In genomic region chr5:125215346-125215929, GRCm38 (mm10) we compare ENCODE assay signal across 7 mouse cellular contexts. TPM values are rescaled to one million over a fixed set of nuclear protein-coding genes. Genes with fewer than 3 reads are reported as not detected.
DNase-seq lines count a peak whose midpoint lies in the region; ATAC-seq and TF ChIP-seq lines count a peak whose summit lies in the region.

No protein-coding gene starts in this region.

- WGBS in embryonic facial prominence, embryonic 14.5 days = 21% methylated on average over 10 of the region's 11 CpGs
- WGBS in heart, embryonic 16.5 days = 25% methylated on average over 11 of the region's 11 CpGs
- 21% methylated on average over 11 of the region's 11 CpGs for WGBS in midbrain, postnatal 0 days

- peak; percentile 43 for DNase-seq in adipocyte (ENCODE audit: low spot score)
- DNase-seq in embryonic facial prominence, embryonic 14.5 days (ENCODE audit: low spot score) = no peak
- peak; percentile 79 for DNase-seq in kidney, postnatal 10 days
- DNase-seq in midbrain, postnatal 0 days (ENCODE audit: low spot score) = peak; percentile 71
- DNase-seq in thymus, postnatal 36 days = no peak

- no peak for ATAC-seq in embryonic facial prominence, embryonic 14.5 days (ENCODE audit: low read depth)
- ATAC-seq in heart, embryonic 16.5 days (replicated peaks; ENCODE audit: extremely low read depth, insufficient read depth, low FRiP score) = peak; percentile 16; the same call in 1 of the 2 replicates
- ATAC-seq in midbrain, postnatal 0 days (ENCODE audit: low FRiP score) = no peak; the same call in 1 of the 2 replicates

- peak overlapping the region; percentile 61 for H3K4me3 ChIP-seq in E14TG2a.4 (replicated peaks; ENCODE audit: low read length)
- H3K4me3 ChIP-seq in embryonic facial prominence, embryonic 14.5 days (ENCODE audit: low read depth, low read length) = peak overlapping the region; percentile 28
- peak overlapping the region; percentile 22; the same call in 1 of the 2 replicates for H3K4me3 ChIP-seq in heart, embryonic 16.5 days (ENCODE audit: low read length)
- no peak overlapping the region for H3K4me3 ChIP-seq in midbrain, postnatal 0 days (ENCODE audit: low read depth, low read length)

- H3K9ac ChIP-seq in embryonic facial prominence, embryonic 14.5 days (ENCODE audit: low read depth, low read length) = peak overlapping the region; percentile 66
- H3K9ac ChIP-seq in heart, embryonic 16.5 days (ENCODE audit: low read length) = peak overlapping the region; percentile 64
- H3K9ac ChIP-seq in midbrain, postnatal 0 days (replicated peaks; ENCODE audit: low read length, poor library complexity, severe bottlenecking) = peak overlapping the region; percentile 29; the same call in 1 of the 2 replicates

- H3K36me3 ChIP-seq in E14TG2a.4 (ENCODE audit: insufficient read depth, low read length) = no peaks in the 10 kb centered on the region
- H3K36me3 ChIP-seq in embryonic facial prominence, embryonic 14.5 days (ENCODE audit: control insufficient read depth, insufficient read depth, low read length) = no peaks in the 10 kb centered on the region
- H3K36me3 ChIP-seq in heart, embryonic 16.5 days (ENCODE audit: control insufficient read depth, insufficient read depth) = no peaks in the 10 kb centered on the region
- H3K36me3 ChIP-seq in midbrain, postnatal 0 days (ENCODE audit: insufficient read depth, low read length) = no peaks in the 10 kb centered on the region

- H3K4me1 ChIP-seq in E14TG2a.4 (replicated peaks; ENCODE audit: low read depth, low read length) = peaks cover 18% of the 10 kb centered on the region
- peaks cover 16% of the 10 kb centered on the region for H3K4me1 ChIP-seq in embryonic facial prominence, embryonic 14.5 days (ENCODE audit: control insufficient read depth, insufficient read depth, low read length)
- peaks cover 8% of the 10 kb centered on the region for H3K4me1 ChIP-seq in heart, embryonic 16.5 days (ENCODE audit: control insufficient read depth, insufficient read depth, low read length)
- peaks cover 8% of the 10 kb centered on the region; the same call in 1 of the 2 replicates for H3K4me1 ChIP-seq in midbrain, postnatal 0 days (ENCODE audit: insufficient read depth, low read length)

- H3K27me3 ChIP-seq in E14TG2a.4 (ENCODE audit: insufficient read depth, low read length) = peaks cover 59% of the 10 kb centered on the region
- H3K27me3 ChIP-seq in embryonic facial prominence, embryonic 14.5 days (replicated peaks; ENCODE audit: control insufficient read depth, insufficient read depth, low read length) = no peaks in the 10 kb centered on the region
- H3K27me3 ChIP-seq in heart, embryonic 16.5 days (ENCODE audit: control insufficient read depth, insufficient read depth, low read length) = no peaks in the 10 kb centered on the region
- no peaks in the 10 kb centered on the region for H3K27me3 ChIP-seq in midbrain, postnatal 0 days (ENCODE audit: insufficient read depth, low read length)

- H3K27ac ChIP-seq in embryonic facial prominence, embryonic 14.5 days (replicated peaks; ENCODE audit: low read depth, low read length) = peak overlapping the region; percentile 93
- H3K27ac ChIP-seq in heart, embryonic 16.5 days (ENCODE audit: low read length) = peak overlapping the region; percentile 47; the same call in 1 of the 2 replicates
- peak overlapping the region; percentile 51 for H3K27ac ChIP-seq in midbrain, postnatal 0 days (ENCODE audit: low read depth, low read length)

- no peak for TF ChIP-seq CTCF in E14TG2a.4 (conservative IDR thresholded peaks at IDR 0.05; ENCODE audit: low read length)
- TF ChIP-seq CTCF in midbrain, postnatal 0 days (IDR thresholded peaks at IDR 0.05) = no peak

- H3K9me3 ChIP-seq in E14TG2a.4 (ENCODE audit: low read length) = no peaks in the 10 kb centered on the region
- H3K9me3 ChIP-seq in embryonic facial prominence, embryonic 14.5 days (ENCODE audit: control insufficient read depth, low read length) = no peaks in the 10 kb centered on the region
- no peaks in the 10 kb centered on the region for H3K9me3 ChIP-seq in heart, embryonic 16.5 days (replicated peaks; ENCODE audit: control insufficient read depth, low read length)
- H3K9me3 ChIP-seq in midbrain, postnatal 0 days (ENCODE audit: low read length) = no peaks in the 10 kb centered on the region

- peak overlapping the region; percentile 57 for H3K4me2 ChIP-seq in embryonic facial prominence, embryonic 14.5 days (ENCODE audit: low read depth, low read length)
- H3K4me2 ChIP-seq in heart, embryonic 16.5 days (ENCODE audit: low read depth, low read length) = peak overlapping the region; percentile 59
- H3K4me2 ChIP-seq in midbrain, postnatal 0 days (ENCODE audit: low read depth, low read length, poor library complexity, severe bottlenecking) = peak overlapping the region; percentile 33

RNA-seq across cellular contexts. Expression of gene Ncor2, which starts 36.4 kb away (rescaled TPM):
- polyA plus RNA-seq in embryonic facial prominence, embryonic 14.5 days (2014; fragmentation: Nextera tagmentation; extraction: Ambion mirVana) = 34.9 and 37.3 TPM in 2 replicates
- polyA plus RNA-seq in heart, embryonic 16.5 days (2015; fragmentation: Nextera tagmentation; extraction: Ambion mirVana) = 17.6 and 19.1 TPM in 2 replicates
- 22.8 and 37.8 TPM in 2 replicates for total RNA-seq in midbrain, postnatal 0 days (2014; rRNA removed)
- polyA plus RNA-seq in midbrain, postnatal 0 days (2015; fragmentation: Nextera tagmentation; extraction: Ambion mirVana) = 15.5 and 17.8 TPM in 2 replicates

Comparison
In these comparisons a context has a peak if more than half of its experiments do, and no peak if none do; other contexts are left out.
1. DNase-seq: peak in adipocyte (single experiment), kidney, postnatal 10 days (single experiment) and midbrain, postnatal 0 days (single experiment); none in embryonic facial prominence, embryonic 14.5 days (single experiment) and thymus, postnatal 36 days (0 of 2).
2. Peak in every context shown above with its lines, with median percentiles within 50 percentile points of each other: H3K27ac ChIP-seq, H3K4me2 ChIP-seq and H3K9ac ChIP-seq.